Mouse (Mus musculus) stomach, postnatal 0 days (tissue): ENCODE data around the gene Ccdc173.

ENCODE experiments used
- CTCF ChIP-seq: IDR thresholded peaks from 2 replicates; pipeline ENCODE4 v1.5.1; 2016; ENCODE audit warnings: antibody characterized with exemption, low read depth, mild to moderate bottlenecking, moderate library complexity
- EP300 ChIP-seq: optimal IDR thresholded peaks from 2 replicates; pipeline ENCODE3; 2016; ENCODE audit warnings: antibody characterized with exemption

- TF ChIP-seq CTCF (no peak), EP300 (no peak)
Measured at GRCm38 (mm10) chr2:69788974-69789373, 401 bp downstream of the Ccdc173 start.
